Mouse (Mus musculus) myocyte (in vitro differentiated cells): ENCODE results near the gene Gtf2h1. TPM values are rescaled to one million over a fixed set of nuclear protein-coding genes. Genes with fewer than 3 reads are reported as not detected.
A peak's percentile ranks its signal among the peaks of the same experiment; 100 is the strongest.

Experiments used
- H3K27me3 ChIP-seq: one replicate; pipeline ENCODE4 v1.6.1; 2011; ENCODE audit not compliant: control insufficient read depth, insufficient read depth, insufficient read length
- H3K36me3 ChIP-seq: one replicate; pipeline ENCODE4 v1.6.1; 2011; ENCODE audit not compliant: control insufficient read depth, insufficient read depth
- H3K4me2 ChIP-seq: one replicate; pipeline ENCODE4 v1.6.1; 2011; ENCODE audit warnings: low read depth, control low read depth
- H3K4me3 ChIP-seq: one replicate; pipeline ENCODE4 v1.5.1; 2011; ENCODE audit warnings: mild to moderate bottlenecking, control low read depth, moderate library complexity
- H3K79me2 ChIP-seq: one replicate; pipeline ENCODE4 v1.6.1; 2011; ENCODE audit not compliant: control insufficient read depth, insufficient read depth
- H3ac ChIP-seq: one replicate; pipeline ENCODE4 v1.6.1; 2011; ENCODE audit not compliant: control insufficient read depth, insufficient read length
- CEBPB ChIP-seq: IDR thresholded peaks from 2 replicates; pipeline ENCODE4 v1.6.1; 2011; ENCODE audit warnings: mild to moderate bottlenecking, moderate library complexity; ENCODE audit not compliant: poor library complexity, insufficient read depth, severe bottlenecking
- E2F4 ChIP-seq: IDR thresholded peaks from one replicate; pipeline ENCODE4 v1.6.1; 2011; ENCODE audit warnings: mild to moderate bottlenecking, control low read depth, moderate library complexity; ENCODE audit not compliant: insufficient read depth
- MAX ChIP-seq: IDR thresholded peaks from one replicate; pipeline ENCODE4 v1.6.1; 2011; ENCODE audit warnings: low read depth, mild to moderate bottlenecking, control low read depth
- MYOD1 ChIP-seq, 3 experiments: IDR thresholded peaks; one replicate each; pipeline ENCODE4 v1.6.1; 2011; ENCODE audit warnings: control low read depth in 2 of 3, low read depth in 2 of 3, mild to moderate bottlenecking in 2 of 3, moderate library complexity in 1 of 3; ENCODE audit not compliant: insufficient read length in 2 of 3, control insufficient read depth in 1 of 3
- MYOG ChIP-seq, 3 experiments: IDR thresholded peaks; one replicate each; pipeline ENCODE4 v1.6.1; 2011; ENCODE audit warnings: control low read depth in 2 of 3, low read depth in 2 of 3, mild to moderate bottlenecking in 2 of 3; ENCODE audit not compliant: insufficient read length in 2 of 3, control insufficient read depth in 1 of 3, insufficient read depth in 1 of 3
- POLR2A ChIP-seq: IDR thresholded peaks from one replicate; pipeline ENCODE4 v1.6.1; 2011; ENCODE audit warnings: low read depth, mild to moderate bottlenecking, control low read depth, moderate library complexity; ENCODE audit not compliant: insufficient read length
- POLR2AphosphoS2 ChIP-seq: IDR thresholded peaks from one replicate; pipeline ENCODE4 v1.6.1; 2011; ENCODE audit warnings: low read depth, control low read depth; ENCODE audit not compliant: insufficient read length
- REST ChIP-seq: IDR thresholded peaks from one replicate; pipeline ENCODE4 v1.6.1; 2011; ENCODE audit warnings: mild to moderate bottlenecking, control low read depth, moderate library complexity; ENCODE audit not compliant: insufficient read depth, insufficient read length
- SRF ChIP-seq: IDR thresholded peaks from one replicate; pipeline ENCODE4 v1.6.1; 2011; ENCODE audit warnings: low read depth; ENCODE audit not compliant: control insufficient read depth, insufficient read length
- TCF12 ChIP-seq: IDR thresholded peaks from one replicate; pipeline ENCODE4 v1.6.1; 2011; ENCODE audit warnings: mild to moderate bottlenecking, control low read depth; ENCODE audit not compliant: poor library complexity, insufficient read depth, severe bottlenecking
- TCF3 ChIP-seq: IDR thresholded peaks from one replicate; pipeline ENCODE4 v1.6.1; 2011; ENCODE audit warnings: low read depth, control low read depth; ENCODE audit not compliant: insufficient read length
- USF1 ChIP-seq: IDR thresholded peaks from one replicate; pipeline ENCODE4 v1.6.1; 2011; ENCODE audit warnings: low read depth, mild to moderate bottlenecking, control low read depth, moderate library complexity
- polyA plus RNA-seq: library from polyadenylated mRNA; unstranded; fragments of >200 nt; fragmentation: generic; extraction: Trizol; gene quantifications from one replicate; pipeline ENCODE4 v1.2.1, GENCODE M21; 2012; ENCODE audit warnings: missing spikeins

The Gtf2h1 gene
- polyA plus RNA-seq, 1 experiment: 18.0 TPM

GRCm38 (mm10) chr7:46840787-46841525, 45.1 kb downstream of the Gtf2h1 start, which contains the start of gene Ldha:
Ldha (plus strand) TSS chr7:46841475.
- H3ac ChIP-seq: no peak within 1 kb of the TSS
- H3K27me3 ChIP-seq: no peaks in the 10 kb centered on the region
- peak within 1 kb of the TSS; percentile 45 for H3K4me2 ChIP-seq

GRCm38 (mm10) chr7:46842278-46842677, 46.4 kb downstream of the Gtf2h1 start:
- Histone ChIP-seq H3ac (no peak overlapping the region), H3K79me2 (peaks cover 16% of the 10 kb centered on the region), H3K27me3 (no peaks in the 10 kb centered on the region), H3K4me3 (no peak overlapping the region), H3K36me3 (no peaks in the 10 kb centered on the region), H3K4me2 (no peak overlapping the region)
- TF ChIP-seq POLR2A (no peak), CEBPB (no peak), E2F4 (no peak), MAX (no peak), REST (no peak), USF1 (no peak), POLR2AphosphoS2 (no peak), TCF3 (no peak), MYOG (IDR thresholded peaks at IDR 0.05; ENCODE audit: control insufficient read depth in 1 of 3, insufficient read depth in 1 of 3, insufficient read length in 2 of 3, low read depth in 2 of 3) (no peak), TCF12 (no peak), SRF (no peak), MYOD1 (IDR thresholded peaks at IDR 0.05; ENCODE audit: control insufficient read depth in 1 of 3, insufficient read length in 2 of 3, low read depth in 2 of 3) (no peak)

More at GRCm38 (mm10) chr7:46840787-46841525, 45.1 kb downstream of the Gtf2h1 start, which contains the start of gene Ldha:
- TF ChIP-seq MYOD1 (IDR thresholded peaks at IDR 0.05; ENCODE audit: control insufficient read depth in 1 of 3, insufficient read length in 2 of 3, low read depth in 2 of 3) (peak in 2 of 3 experiments; percentile 29 to 60), MYOG (IDR thresholded peaks at IDR 0.05; ENCODE audit: control insufficient read depth in 1 of 3, insufficient read depth in 1 of 3, insufficient read length in 2 of 3, low read depth in 2 of 3) (peak in 1 of 3 experiments; percentile 71), POLR2AphosphoS2 (no peak), TCF3 (no peak), POLR2A (no peak)
- H3K4me3 ChIP-seq: no peak within 1 kb of the TSS
- H3K36me3 ChIP-seq: no peaks in the 10 kb centered on the region
- H3K79me2 ChIP-seq: peaks cover 3% of the 10 kb centered on the region

GRCm38 (mm10) chr7:46843576-46843975, 47.7 kb downstream of the Gtf2h1 start:
- TF ChIP-seq POLR2A (no peak), MYOG (IDR thresholded peaks at IDR 0.05; ENCODE audit: control insufficient read depth in 1 of 3, insufficient read depth in 1 of 3, insufficient read length in 2 of 3, low read depth in 2 of 3) (no peak), MYOD1 (IDR thresholded peaks at IDR 0.05; ENCODE audit: control insufficient read depth in 1 of 3, insufficient read length in 2 of 3, low read depth in 2 of 3) (no peak), REST (no peak)
- H3K36me3 ChIP-seq: peaks cover 8% of the 10 kb centered on the region
- no peak overlapping the region for H3K4me2 ChIP-seq
- H3K27me3 ChIP-seq: no peaks in the 10 kb centered on the region
- peaks cover 29% of the 10 kb centered on the region for H3K79me2 ChIP-seq
- H3ac ChIP-seq: no peak overlapping the region
- H3K4me3 ChIP-seq: no peak overlapping the region

- H3ac ChIP-seq: peak overlapping the region; percentile 77
- no peaks in the 10 kb centered on the region for H3K27me3 ChIP-seq
- H3K4me3 ChIP-seq: peak overlapping the region; percentile 99
- TF ChIP-seq REST (peak; percentile 31), MAX (no peak), CEBPB (no peak), TCF12 (no peak), SRF (no peak), MYOD1 (IDR thresholded peaks at IDR 0.05; ENCODE audit: control insufficient read depth in 1 of 3, insufficient read length in 2 of 3, low read depth in 2 of 3) (peak in 1 of 3 experiments; percentile 38), TCF3 (no peak), E2F4 (no peak), USF1 (peak; percentile 14), POLR2A (peak; percentile 100), MYOG (IDR thresholded peaks at IDR 0.05; ENCODE audit: control insufficient read depth in 1 of 3, insufficient read depth in 1 of 3, insufficient read length in 2 of 3, low read depth in 2 of 3) (peak in 1 of 3 experiments; percentile 34), POLR2AphosphoS2 (peak; percentile 100)
- peaks cover 38% of the 10 kb centered on the region for H3K79me2 ChIP-seq
- H3K4me2 ChIP-seq: peak overlapping the region; percentile 83
- peaks cover 21% of the 10 kb centered on the region for H3K36me3 ChIP-seq
These were observed 49.5 kb downstream of the Gtf2h1 start for GRCm38 (mm10) chr7:46845211-46845977.
